Mouse (Mus musculus): ENCODE measurements around the gene Lmtk2.

Lmtk2 gene

DNA sequence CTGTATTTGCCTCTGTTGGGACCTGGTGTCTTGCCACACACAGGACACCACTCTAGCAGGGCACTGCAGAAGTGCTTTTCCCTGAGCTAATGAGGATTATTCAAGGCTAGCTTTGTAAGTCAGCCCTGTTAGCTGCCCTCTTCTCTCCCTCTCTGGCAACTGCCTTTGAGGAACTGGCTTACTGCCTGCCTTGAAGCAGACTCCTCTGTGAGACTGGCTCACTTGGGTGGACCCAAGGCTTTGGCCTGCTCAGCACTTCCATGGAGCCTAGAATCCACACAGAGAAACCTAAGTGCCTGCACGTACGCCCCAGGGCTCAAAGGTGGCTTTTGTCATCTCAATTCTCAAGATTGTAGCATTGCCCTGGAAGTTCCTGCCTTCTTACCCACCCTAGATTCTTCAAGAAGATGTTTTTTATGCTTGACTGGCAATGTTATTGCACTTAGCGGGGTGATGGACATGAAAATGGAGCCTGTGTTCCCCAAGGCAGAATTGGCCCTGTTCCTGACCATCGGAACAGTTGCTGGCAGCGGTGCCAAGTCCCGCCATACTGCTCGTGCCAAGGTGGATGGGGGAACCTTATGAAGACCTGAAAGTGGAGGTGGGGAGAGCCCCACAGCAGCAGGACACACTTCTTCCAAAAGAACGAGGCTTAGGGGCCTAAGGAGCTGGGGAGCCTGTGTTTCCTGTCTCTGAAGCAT is 69.2 kb downstream of the Lmtk2 start:
- no peak for DNase-seq (ENCODE audit: inconsistent age in 2 of 2, low spot score in 1 of 2)

DNA sequence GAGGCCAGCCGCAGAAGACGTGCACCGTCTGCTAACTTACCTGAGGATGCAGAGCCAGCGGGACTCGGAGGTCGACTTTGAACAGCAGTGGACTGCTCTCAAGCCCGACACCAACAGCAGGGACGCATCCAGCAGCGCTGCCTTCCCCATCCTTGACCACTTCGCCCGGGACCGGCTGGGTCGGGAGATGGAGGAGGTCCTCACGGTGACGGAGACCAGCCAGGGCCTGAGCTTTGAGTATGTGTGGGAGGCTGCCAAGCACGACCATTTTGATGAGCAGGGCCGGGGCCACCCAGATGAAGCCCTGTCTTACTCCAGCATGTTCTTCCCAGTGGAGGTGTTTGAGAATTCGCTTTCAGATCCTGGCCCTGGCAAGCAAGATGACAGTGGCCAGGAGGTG is 73.4 kb downstream of the Lmtk2 start:
- no peak for DNase-seq (ENCODE audit: inconsistent age in 2 of 2, low spot score in 1 of 2)

DNA sequence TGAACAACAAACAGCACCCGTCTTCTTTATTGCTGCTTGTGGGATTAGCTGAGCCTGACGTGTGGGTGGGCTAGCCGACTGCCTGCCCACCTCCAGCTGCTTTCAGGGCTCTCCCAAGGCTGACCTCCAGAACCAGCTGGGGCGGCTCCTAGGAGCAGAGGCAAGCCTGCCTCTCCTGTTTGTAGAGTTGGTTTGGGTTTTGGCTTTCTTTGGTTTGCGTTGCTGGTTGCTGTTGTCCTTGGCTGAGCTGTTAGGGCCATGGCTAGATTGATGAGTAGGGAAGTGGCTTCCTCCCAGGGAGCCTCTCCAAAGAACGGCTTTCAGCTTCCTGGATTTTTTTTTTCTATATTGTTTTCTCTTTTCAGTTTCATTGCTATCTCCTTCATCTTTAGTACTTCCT is 78.0 kb downstream of the Lmtk2 start:
- peak in 1 of 2 experiments; percentile 72 for DNase-seq (ENCODE audit: inconsistent age in 2 of 2, low spot score in 1 of 2)

DNA sequence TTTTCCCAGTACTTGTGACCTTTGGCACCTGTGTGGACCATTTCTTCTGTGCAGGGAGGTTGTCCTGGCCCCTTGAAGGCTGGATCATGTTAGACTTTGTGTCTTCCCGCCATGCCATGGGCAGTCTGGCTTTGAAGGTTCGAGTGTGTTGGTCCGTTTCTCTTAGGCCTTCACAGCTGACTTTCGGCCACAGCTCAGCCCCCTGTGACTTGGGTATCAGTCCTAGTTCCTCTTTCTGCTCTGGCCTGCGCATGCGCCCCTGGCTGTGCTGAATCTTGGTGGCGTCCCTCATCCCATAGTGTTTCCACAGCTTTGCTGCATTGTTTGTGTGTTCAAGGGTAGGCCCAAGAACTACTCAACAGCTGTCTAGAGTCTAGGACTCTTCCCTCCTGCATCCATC is 81.0 kb downstream of the Lmtk2 start:
- no peak for DNase-seq (ENCODE audit: inconsistent age in 2 of 2, low spot score in 1 of 2)

DNA sequence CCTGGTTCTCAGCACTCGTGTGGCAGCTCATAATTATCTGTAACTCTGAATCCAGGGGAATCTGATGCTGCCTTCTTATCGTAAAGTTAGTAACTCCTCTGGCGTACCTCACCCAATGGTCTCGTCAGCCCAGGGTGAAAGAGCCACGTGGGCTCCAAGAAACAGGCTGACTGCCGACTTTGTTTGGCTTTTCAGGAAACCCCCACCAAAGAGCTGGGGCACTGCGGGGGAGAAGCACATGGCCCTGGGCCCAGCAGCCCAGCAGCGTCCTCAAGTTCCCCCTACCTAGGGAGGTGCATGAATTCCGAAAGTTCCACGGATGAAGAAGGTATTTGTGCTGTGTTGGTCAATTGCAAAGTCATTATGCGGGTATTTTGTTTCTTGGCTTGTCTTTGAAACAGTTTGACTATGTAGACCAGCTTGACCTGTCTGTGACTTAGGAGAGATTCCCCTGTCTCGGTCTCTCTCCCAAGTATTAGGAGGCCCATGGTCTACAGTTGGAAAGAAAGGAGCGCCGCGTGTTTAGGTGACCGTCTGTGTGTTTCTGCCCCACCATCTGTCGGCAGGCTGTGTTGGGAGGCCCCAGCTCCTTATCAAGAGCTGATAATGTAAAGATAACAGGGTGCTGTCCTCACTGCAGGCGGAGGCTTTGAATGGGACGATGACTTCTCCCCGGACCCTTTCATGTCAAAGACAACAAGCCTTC is 82.5 kb downstream of the Lmtk2 start:
- DNase-seq (ENCODE audit: inconsistent age in 2 of 2, low spot score in 1 of 2), result no peak

DNA sequence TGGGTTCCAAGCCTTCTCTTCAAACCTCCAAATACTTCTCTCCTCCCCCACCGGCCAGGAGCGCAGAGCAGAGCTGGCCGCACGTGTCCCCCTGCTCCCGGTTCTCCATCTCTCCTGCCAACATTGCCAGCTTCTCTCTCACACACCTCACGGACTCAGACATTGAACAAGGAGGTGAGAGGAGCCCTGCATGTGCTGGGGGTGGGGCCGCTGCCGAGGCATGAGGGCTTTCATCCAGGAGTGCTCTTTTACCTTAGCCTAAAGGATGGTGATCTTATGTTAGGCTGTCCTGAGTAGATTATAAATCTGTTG is 83.0 kb downstream of the Lmtk2 start:
- DNase-seq (ENCODE audit: inconsistent age in 2 of 2, low spot score in 1 of 2), result no peak

DNA sequence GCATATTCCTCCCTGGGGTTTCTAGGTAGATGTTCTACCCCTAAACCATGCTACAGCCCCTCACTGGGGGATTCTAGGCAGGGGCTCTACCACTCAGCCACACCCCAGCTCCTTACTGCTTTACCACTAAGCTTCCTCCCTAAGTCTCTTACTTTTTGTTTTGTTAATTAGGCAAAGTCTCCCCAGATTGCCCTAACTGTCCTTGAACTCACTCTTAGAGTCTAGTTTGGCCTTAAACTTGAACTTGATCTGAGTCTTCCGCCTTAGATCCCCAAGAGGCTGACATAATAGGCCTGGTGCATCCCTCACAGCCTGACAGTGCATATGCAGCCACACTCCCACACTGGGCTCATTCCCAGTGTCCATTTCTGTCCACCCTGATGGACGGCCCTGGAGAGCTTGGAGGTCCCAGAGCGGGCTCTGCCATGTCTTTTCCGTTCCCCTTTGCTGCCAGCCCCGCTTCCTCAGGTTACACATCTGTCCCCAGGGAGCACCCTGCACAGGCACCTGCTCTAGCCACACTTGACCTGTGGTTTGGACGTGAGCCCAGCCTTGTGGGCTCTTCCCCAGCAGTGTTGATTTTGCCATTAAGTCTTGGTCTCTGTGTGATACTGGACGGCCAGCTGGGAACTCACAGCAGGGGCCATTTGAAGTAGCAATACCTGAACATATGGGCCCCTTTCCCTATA is 83.6 kb downstream of the Lmtk2 start:
- DNase-seq (ENCODE audit: inconsistent age in 2 of 2, low spot score in 1 of 2), result no peak

DNA sequence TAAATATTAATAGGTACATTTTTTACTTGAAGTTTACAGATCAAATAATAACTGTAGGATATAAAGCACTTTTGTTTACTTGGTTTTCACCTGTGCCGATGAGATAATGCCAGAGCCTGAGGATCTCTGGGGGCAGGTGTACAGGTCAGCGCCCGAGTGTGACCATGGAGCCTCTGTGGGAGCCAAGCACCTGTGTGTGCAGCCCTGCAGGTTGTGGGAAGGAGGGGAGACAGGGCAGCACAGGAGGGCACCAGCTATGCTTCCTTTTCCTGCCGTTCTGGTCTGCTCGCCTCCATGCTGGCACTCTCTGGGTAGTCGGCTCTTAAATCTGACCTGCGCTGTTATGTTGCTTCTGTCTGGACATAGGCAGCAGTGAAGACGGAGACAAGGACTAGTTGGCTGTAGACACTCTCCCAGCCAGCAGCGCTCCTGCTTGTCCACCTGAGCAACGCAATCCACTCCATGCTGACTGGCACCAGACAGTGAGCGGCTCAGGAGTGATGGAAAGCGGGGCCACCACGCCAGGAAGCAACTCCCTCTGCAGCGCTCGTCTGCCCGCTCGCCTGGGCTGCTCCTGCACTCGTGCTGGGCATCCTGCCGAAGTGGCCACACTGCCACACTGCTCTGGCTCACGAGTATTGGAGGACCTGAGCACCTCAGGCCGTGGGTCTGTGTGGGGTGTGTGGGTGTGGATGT is 84.3 kb downstream of the Lmtk2 start:
- no peak for DNase-seq (ENCODE audit: inconsistent age in 2 of 2, low spot score in 1 of 2)

DNA sequence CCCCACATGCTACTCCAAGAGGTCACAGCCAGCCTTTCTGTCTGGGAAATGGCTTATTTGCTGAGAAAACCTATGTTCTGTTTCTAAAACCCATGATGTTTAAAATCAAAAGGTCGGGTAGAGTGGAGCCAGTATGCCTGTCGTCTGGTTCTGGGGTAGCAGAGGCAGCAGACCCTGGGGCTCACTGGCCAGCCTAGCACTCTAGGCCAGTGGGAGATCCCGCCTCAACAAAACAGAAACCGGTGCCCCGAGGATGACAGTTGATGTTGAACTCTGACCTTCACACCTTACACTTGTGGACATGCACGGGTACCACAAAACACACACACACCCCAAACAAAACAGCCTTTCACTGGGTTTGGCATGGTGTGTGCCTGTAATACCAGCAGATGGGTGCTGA is 88.2 kb downstream of the Lmtk2 start:
- DNase-seq (ENCODE audit: inconsistent age in 2 of 2, low spot score in 1 of 2), result no peak

DNA sequence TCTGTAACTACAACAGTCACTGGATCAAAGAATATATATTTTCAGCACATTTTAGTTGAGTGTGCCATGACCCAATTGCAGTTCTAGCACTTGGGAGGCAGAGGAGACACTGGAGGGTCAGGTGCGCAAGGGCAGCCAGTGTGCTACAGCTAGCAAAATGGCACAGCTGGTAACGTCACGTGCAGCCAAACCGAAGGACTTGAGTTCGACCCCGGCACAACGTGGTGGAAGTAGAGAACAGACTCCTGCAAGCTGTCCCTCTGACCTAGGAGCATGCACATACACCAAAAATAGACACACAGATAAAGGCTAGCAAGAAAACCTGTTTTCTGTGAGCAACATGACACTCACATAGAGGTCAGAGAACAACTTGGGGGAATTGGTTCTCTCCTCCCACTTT is 89.1 kb downstream of the Lmtk2 start:
- no peak for DNase-seq (ENCODE audit: inconsistent age in 2 of 2, low spot score in 1 of 2)

DNA sequence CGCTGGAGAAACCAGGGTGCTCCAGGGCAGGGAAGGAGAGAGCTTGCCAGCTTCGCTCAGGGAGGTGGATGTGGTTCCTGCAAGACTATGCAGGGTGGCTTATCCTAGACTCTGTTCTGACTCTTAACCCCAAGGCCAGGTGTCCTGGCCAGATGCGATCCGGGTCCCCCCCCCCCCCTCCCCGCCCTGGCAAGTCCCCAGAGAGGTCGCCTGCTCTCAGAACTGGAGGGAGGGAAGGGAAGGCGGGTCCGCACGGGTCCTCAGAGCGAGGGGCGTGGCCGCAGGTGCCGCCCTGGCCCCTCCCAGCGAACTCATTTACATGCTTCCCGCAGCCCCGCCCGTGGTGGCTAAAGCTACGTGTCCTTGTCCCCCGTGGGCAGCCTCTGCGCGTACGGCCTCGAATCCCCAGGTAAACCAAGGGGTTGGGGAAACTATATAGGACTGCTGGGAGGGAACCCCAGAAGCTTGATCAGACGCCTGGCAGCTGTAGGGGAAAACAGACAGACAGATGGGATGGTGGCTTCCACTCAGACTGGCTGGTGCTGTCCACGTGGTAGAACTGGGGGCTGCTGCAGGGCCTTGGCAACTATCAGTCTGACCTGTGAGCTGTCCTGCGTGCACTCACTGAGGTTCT is 89.8 kb downstream of the Lmtk2 start, which contains the start of gene Bhlha15:
TSS of gene Bhlha15 (plus strand) at position 337 of the 634 bp plus-strand sequence.
- DNase-seq (ENCODE audit: inconsistent age in 2 of 2, low spot score in 1 of 2), result peak; percentile 79 to 89

DNA sequence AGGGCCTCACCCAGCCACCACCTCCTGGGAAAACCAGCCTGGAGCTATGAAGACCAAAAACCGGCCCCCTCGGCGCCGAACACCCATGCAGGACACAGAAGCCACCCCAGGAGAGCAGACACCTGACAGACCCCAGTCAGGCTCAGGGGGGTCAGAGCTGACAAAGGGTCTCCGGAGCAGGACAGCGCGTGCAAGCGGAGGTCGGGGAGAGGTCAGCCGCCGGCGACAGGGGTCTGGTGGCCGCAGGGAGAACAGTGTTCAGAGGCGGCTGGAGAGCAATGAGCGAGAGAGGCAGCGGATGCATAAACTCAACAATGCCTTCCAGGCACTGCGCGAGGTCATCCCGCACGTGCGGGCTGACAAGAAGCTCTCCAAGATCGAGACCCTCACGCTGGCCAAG is 90.8 kb downstream of the Lmtk2 start:
- DNase-seq (ENCODE audit: inconsistent age in 2 of 2, low spot score in 1 of 2), result no peak

DNA sequence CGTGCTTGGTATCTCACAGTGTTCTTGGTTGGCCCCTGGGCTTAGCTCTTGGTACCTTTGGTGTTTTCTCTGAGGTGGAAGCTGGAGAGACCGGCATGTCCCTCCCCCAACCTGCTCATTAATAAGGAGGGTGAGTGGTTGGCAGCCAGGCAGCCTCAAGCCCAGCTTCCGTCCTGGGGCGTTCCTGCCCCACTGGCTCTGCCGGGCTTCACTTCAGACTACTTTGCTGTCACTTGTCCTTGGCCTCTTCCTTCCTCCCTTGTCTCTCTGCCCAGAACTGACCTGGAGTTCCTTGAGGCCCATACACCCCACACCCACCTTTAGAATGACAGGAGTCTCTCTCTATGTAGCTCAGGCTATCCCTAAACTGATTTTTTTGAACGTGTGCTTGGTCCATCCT is 92.4 kb downstream of the Lmtk2 start:
- DNase-seq (ENCODE audit: inconsistent age in 2 of 2, low spot score in 1 of 2), result peak in 1 of 2 experiments; percentile 60

DNA sequence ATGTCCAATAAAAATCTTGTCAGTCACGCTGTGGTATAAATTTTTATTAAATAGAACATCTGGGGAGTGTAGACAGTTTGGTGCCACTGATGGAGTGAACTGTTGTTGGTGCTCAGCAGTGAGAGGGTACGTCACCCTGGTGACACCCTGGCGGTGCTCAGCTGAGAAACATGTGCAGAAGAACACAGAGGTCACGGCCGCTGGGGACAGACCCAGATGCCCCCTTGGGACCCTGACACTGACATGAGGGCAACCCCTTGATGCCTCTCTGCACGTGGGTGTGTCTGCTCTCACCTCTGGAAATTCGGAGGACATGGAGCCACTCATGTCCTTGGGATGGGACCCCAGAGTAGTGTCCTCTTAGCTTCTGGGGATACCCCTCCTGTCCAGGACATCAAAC is 94.2 kb downstream of the Lmtk2 start:
- DNase-seq (ENCODE audit: inconsistent age in 2 of 2, low spot score in 1 of 2), result no peak

DNA sequence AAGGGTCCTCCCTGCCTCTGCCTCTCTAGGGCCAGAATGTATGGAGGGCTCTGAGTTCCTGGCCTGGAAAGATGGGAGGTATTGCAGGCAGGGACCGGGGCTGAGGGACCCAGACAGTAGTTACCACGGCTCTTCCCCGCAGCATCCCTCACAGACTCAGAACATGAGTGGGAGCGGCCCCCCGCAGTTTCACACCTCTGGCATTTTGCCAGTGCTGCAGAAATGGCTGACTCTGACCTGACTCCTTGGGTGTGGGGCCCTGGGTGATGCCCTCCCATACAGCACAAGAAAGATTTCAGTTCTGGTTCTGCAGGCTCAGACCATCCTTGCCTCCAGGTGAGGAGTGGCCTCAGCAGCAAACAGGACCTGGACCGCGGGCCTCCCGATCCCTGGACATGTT is 95.3 kb downstream of the Lmtk2 start:
- no peak for DNase-seq (ENCODE audit: inconsistent age in 2 of 2, low spot score in 1 of 2)

DNA sequence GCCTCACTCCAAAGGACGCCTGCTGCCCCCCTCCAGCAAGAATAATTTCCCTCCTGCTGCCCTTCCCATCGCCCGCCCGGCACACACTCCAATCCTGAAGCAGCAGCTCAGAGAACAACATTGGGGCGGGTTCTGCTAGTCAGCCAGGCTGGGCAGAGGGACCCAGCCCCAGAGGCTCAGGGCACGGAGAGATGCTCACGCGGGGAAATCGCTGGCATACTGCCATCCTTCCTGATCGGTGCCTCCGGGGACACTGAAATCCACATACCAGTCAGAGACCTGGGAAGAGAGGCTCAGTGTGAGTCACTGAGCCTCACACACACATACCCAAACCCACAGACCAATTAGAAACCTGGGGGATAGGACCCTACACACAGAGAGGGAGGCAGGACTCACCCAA is 100.4 kb downstream of the Lmtk2 start:
- DNase-seq (ENCODE audit: inconsistent age in 2 of 2, low spot score in 1 of 2), result no peak

DNA sequence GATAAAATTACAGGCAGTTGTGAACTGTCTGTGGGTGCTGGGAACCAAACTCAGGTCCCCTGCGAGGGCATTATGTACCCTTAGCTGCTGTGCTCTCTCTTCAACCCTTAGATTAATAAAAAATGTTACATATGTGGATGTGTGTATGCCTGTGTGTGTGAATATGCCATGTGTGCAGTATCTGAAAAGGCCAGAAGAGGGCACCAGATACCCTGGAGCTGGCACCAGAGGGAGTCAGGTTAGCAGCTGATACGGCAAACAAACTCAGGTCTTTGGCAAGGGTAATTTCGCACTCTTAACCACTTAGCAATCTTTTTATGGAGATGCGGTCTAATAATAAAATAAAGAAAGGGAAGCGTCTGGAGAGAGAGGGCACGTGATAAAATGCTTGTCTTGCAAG is 102.2 kb downstream of the Lmtk2 start:
- no peak for DNase-seq (ENCODE audit: inconsistent age in 2 of 2, low spot score in 1 of 2)

DNA sequence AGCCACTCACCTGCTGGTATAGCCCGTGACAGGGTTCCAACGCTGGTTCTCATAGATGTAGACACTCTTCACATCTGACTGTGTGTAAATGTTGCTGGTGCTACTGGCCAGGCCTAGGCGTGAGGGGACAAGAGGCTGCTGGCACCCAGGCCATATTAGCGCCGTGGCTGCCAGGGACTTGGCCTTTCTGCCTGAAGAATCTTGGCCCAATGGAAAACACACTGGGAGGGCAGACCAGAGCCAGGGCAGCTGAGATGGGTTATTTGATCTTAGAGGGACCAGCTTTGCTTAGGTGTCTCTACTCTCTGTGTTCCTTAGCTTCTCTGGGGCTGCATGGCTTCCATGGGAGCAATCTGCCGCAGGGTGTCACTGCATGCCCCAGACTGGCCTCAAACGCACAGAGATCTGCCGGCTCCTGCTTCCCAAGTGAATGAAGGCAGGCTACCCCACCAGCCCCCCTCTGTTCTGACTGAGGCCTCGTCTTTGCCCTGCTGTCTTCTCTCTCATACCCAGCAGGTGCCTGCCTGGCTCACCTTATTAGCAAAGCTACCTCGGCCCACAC is 103.2 kb downstream of the Lmtk2 start:
- no peak for DNase-seq (ENCODE audit: inconsistent age in 2 of 2, low spot score in 1 of 2)

DNA sequence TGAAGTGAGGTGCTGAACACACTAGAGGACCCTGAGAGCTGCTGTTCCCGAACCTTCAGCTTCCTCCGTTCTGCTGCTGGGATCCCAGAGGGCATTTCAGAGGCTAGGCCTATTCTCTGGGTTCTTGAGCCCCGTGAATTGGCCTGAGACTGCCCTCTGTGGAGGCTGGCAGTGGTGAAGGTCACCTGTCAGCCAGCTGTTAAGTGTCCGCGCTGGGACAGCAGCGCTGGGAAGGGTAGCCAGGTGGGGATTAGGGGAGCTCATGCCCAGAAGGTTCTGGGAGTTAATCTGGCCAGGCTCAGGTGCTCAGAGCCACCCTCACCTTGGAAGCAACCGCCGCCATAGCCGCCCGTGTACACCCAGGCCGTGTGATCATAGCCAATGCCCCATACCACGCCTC is 104.1 kb downstream of the Lmtk2 start:
- DNase-seq (ENCODE audit: inconsistent age in 2 of 2, low spot score in 1 of 2), result peak in 1 of 2 experiments; percentile 56

DNA sequence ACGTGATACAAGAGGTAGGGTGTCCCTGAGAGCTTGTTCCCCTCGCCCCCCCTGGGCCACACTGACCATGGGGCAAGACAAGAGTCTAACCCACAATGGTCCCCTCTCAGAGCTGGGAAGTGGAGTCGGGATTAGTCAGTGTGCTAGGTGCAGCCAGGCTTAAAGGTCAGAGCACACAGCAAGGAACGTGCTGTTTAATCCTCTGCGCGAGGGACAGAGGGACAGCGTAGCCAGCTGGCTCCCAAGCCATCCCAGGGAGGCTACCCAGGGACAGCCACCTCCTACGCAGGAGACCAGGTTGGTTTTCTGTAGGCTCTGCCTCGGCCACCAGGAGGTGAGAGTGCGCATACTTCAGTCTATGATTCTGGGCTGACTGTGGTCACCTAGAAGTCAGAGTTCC is 104.7 kb downstream of the Lmtk2 start:
- DNase-seq (ENCODE audit: inconsistent age in 2 of 2, low spot score in 1 of 2), result peak; percentile 58 to 69

DNA sequence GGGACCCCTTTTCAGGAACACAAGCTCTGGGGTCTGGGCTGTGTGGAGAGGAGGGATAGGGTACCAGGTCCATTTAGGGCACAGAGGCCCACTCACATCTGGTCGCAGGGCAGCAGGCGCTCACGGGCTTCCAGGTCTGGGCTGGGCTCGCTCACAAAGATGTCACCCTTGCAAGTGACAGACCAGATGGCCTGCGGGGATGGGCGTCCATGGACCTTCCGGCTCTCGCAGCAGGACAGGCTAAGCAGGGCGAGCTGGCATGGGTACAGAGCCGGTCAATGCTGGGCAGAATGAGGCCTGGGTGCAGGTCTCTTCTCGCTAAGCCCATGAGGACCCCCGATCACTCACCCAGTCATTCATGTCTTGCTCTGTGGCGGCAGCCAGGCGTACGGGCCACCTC is 105.8 kb downstream of the Lmtk2 start:
- DNase-seq (ENCODE audit: inconsistent age in 2 of 2, low spot score in 1 of 2), result no peak
